Mouse (Mus musculus) MEL (cell line): ENCODE results near the gene Cacna1s. TPM values are rescaled to one million over a fixed set of nuclear protein-coding genes. Genes with fewer than 3 reads are reported as not detected.
A peak's percentile ranks its signal among the peaks of the same experiment; 100 is the strongest.

ENCODE experiments used
- DNase-seq: peaks from one replicate; pipeline ENCODE4 v3.0.0; 2011; ENCODE audit warnings: low read depth, low spot score
- H3K27ac ChIP-seq: 2 replicates; pipeline ENCODE4 v1.5.1; 2012; ENCODE audit warnings: low read depth, mild to moderate bottlenecking, control low read depth, low read length, moderate library complexity; ENCODE audit not compliant: control insufficient read depth
- H3K27me3 ChIP-seq, 2 experiments: fragments of 150-350 bp in 1 of 2; sonication (generic) in 1 of 2; 2 replicates each; pipeline ENCODE4 v1.6.1; 2012; ENCODE audit warnings: low read length in 2 of 2, mild to moderate bottlenecking in 2 of 2, improper control_type of control experiment in 1 of 2, moderate library complexity in 1 of 2; ENCODE audit not compliant: insufficient read depth in 2 of 2, control insufficient read depth in 1 of 2
- H3K36me3 ChIP-seq, 2 experiments: 2 replicates each; pipeline ENCODE4 v1.6.1; 2012 to 2014; ENCODE audit warnings: low read length in 2 of 2, improper control_type of control experiment in 1 of 2, inconsistent platforms in 1 of 2, mild to moderate bottlenecking in 1 of 2; ENCODE audit not compliant: insufficient read depth in 2 of 2, control insufficient read depth in 1 of 2
- H3K4me1 ChIP-seq, 2 experiments: fragments of 150-350 bp in 1 of 2; sonication (generic) in 1 of 2; 2 replicates each; pipeline ENCODE4 v1.6.1; 2012; ENCODE audit warnings: low read length in 2 of 2, improper control_type of control experiment in 1 of 2, mild to moderate bottlenecking in 1 of 2; ENCODE audit not compliant: insufficient read depth in 2 of 2, control insufficient read depth in 1 of 2
- H3K4me3 ChIP-seq, 2 experiments: fragments of 150-350 bp in 1 of 2; sonication (generic) in 1 of 2; 2 replicates each; pipeline ENCODE4 v1.5.1; 2012; ENCODE audit warnings: low read depth in 2 of 2, low read length in 2 of 2, mild to moderate bottlenecking in 2 of 2, moderate library complexity in 2 of 2, control low read depth in 1 of 2, improper control_type of control experiment in 1 of 2; ENCODE audit not compliant: control insufficient read depth in 1 of 2, insufficient read depth in 1 of 2
- H3K79me2 ChIP-seq: 2 replicates; pipeline ENCODE4 v1.6.1; 2012; ENCODE audit warnings: mild to moderate bottlenecking, low read length, moderate library complexity; ENCODE audit not compliant: control insufficient read depth, poor library complexity, insufficient read depth
- H3K9ac ChIP-seq: 2 replicates; pipeline ENCODE4 v1.6.1; 2012; ENCODE audit warnings: low read depth, mild to moderate bottlenecking, control low read depth, low read length, moderate library complexity; ENCODE audit not compliant: control insufficient read depth, poor library complexity, severe bottlenecking
- H3K9me3 ChIP-seq: fragments of 150-350 bp; sonication (generic); replicated peaks from 2 replicates; pipeline ENCODE4 v1.6.1; 2012; ENCODE audit warnings: mild to moderate bottlenecking, low read length, improper control_type of control experiment, moderate library complexity; ENCODE audit not compliant: insufficient read depth
- BHLHE40 ChIP-seq: IDR thresholded peaks from 2 replicates; pipeline ENCODE4 v1.6.1; 2012; ENCODE audit warnings: low read depth, mild to moderate bottlenecking, inconsistent platforms, low read length, improper control_type of control experiment, borderline replicate concordance
- CHD1 ChIP-seq: IDR thresholded peaks from 2 replicates; pipeline ENCODE4 v1.6.1; 2012; ENCODE audit warnings: low read depth, mild to moderate bottlenecking, inconsistent platforms, low read length, improper control_type of control experiment
- CTCF ChIP-seq, 3 experiments: IDR thresholded peaks in 2 of 3; conservative IDR thresholded peaks in 1 of 3; 2 replicates each; pipeline ENCODE4 v1.5.1; 2011 to 2012; ENCODE audit warnings: low read length in 3 of 3, low read depth in 2 of 3, mild to moderate bottlenecking in 2 of 3, improper control_type of control experiment in 1 of 3, inconsistent platforms in 1 of 3, mixed read lengths in 1 of 3, moderate library complexity in 1 of 3; ENCODE audit not compliant: control insufficient read depth in 1 of 3, insufficient read depth in 1 of 3, poor library complexity in 1 of 3, severe bottlenecking in 1 of 3
- E2F4 ChIP-seq: IDR thresholded peaks from 2 replicates; pipeline ENCODE4 v1.6.1; 2011; ENCODE audit warnings: low read depth, low read length, improper control_type of control experiment, borderline replicate concordance
- ELF1 ChIP-seq: IDR thresholded peaks from 2 replicates; pipeline ENCODE4 v1.6.1; 2014; ENCODE audit warnings: low read depth, mild to moderate bottlenecking, inconsistent platforms, low read length, improper control_type of control experiment, moderate library complexity
- EP300 ChIP-seq, 2 experiments: IDR thresholded peaks; 2 replicates each; pipeline ENCODE4 v1.6.1; 2011; ENCODE audit warnings: improper control_type of control experiment in 2 of 2, low read length in 2 of 2, low read depth in 1 of 2, mild to moderate bottlenecking in 1 of 2
- ETS1 ChIP-seq: IDR thresholded peaks from 2 replicates; pipeline ENCODE4 v1.6.1; 2012; ENCODE audit warnings: low read depth, mild to moderate bottlenecking, inconsistent platforms, low read length, improper control_type of control experiment, moderate library complexity
- GABPA ChIP-seq: IDR thresholded peaks from 2 replicates; pipeline ENCODE4 v1.6.1; 2012; ENCODE audit warnings: low read depth, mild to moderate bottlenecking, inconsistent platforms, low read length, improper control_type of control experiment, moderate library complexity
- GATA1 ChIP-seq: IDR thresholded peaks from 2 replicates; pipeline ENCODE4 v1.6.1; 2011; ENCODE audit warnings: low read depth, low read length, improper control_type of control experiment
- HCFC1 ChIP-seq: IDR thresholded peaks from 2 replicates; pipeline ENCODE4 v1.6.1; 2012; ENCODE audit warnings: low read depth, mild to moderate bottlenecking, inconsistent platforms, low read length, improper control_type of control experiment, moderate library complexity
- JUND ChIP-seq: IDR thresholded peaks from 2 replicates; pipeline ENCODE4 v1.6.1; 2011; ENCODE audit warnings: low read depth, mild to moderate bottlenecking, improper control_type of control experiment, low read length
- MAZ ChIP-seq: IDR thresholded peaks from 2 replicates; pipeline ENCODE4 v1.6.1; 2012; ENCODE audit warnings: low read depth, mild to moderate bottlenecking, inconsistent platforms, low read length, improper control_type of control experiment
- MEF2A ChIP-seq: IDR thresholded peaks from 2 replicates; pipeline ENCODE4 v1.6.1; 2014; ENCODE audit warnings: low read depth, mild to moderate bottlenecking, inconsistent platforms, low read length, improper control_type of control experiment; ENCODE audit not compliant: poor library complexity, insufficient replicate concordance, severe bottlenecking; ENCODE audit errors: extremely low read depth
- MXI1 ChIP-seq: IDR thresholded peaks from 2 replicates; pipeline ENCODE4 v1.6.1; 2011; ENCODE audit warnings: mild to moderate bottlenecking, low read depth, low read length, improper control_type of control experiment
- MYC ChIP-seq: IDR thresholded peaks from 2 replicates; pipeline ENCODE4 v1.6.1; 2011; ENCODE audit warnings: low read depth, mild to moderate bottlenecking, low read length, improper control_type of control experiment, moderate library complexity
- NRF1 ChIP-seq: IDR thresholded peaks from 2 replicates; pipeline ENCODE4 v1.6.1; 2014; ENCODE audit warnings: low read depth, mild to moderate bottlenecking, inconsistent platforms, low read length, improper control_type of control experiment, moderate library complexity; ENCODE audit not compliant: poor library complexity, insufficient read depth, severe bottlenecking
- POLR2AphosphoS2 ChIP-seq: IDR thresholded peaks from 2 replicates; pipeline ENCODE4 v1.6.1; 2011; ENCODE audit warnings: low read length, improper control_type of control experiment
- RAD21 ChIP-seq: IDR thresholded peaks from 2 replicates; pipeline ENCODE4 v1.6.1; 2011; ENCODE audit warnings: mild to moderate bottlenecking, low read depth, low read length, improper control_type of control experiment
- SIN3A ChIP-seq: IDR thresholded peaks from 2 replicates; pipeline ENCODE4 v1.6.1; 2012; ENCODE audit warnings: low read length, improper control_type of control experiment, inconsistent platforms
- TAL1 ChIP-seq: IDR thresholded peaks from 2 replicates; pipeline ENCODE4 v1.6.1; 2012; ENCODE audit warnings: mild to moderate bottlenecking, inconsistent platforms, low read length, moderate library complexity, mixed read lengths
- TCF12 ChIP-seq: IDR thresholded peaks from 2 replicates; pipeline ENCODE4 v1.6.1; 2014; ENCODE audit warnings: low read depth, mild to moderate bottlenecking, inconsistent platforms, low read length, improper control_type of control experiment, moderate library complexity
- USF1 ChIP-seq: IDR thresholded peaks from 2 replicates; pipeline ENCODE4 v1.6.1; 2014; ENCODE audit warnings: low read depth, mild to moderate bottlenecking, inconsistent platforms, low read length, improper control_type of control experiment, moderate library complexity
- USF2 ChIP-seq, 2 experiments: IDR thresholded peaks; 2 replicates each; pipeline ENCODE4 v1.6.1; 2011 to 2012; ENCODE audit warnings: improper control_type of control experiment in 2 of 2, low read length in 2 of 2, borderline replicate concordance in 1 of 2, inconsistent platforms in 1 of 2, low read depth in 1 of 2, mild to moderate bottlenecking in 1 of 2; ENCODE audit not compliant: insufficient read depth in 1 of 2
- ZC3H11A ChIP-seq: IDR thresholded peaks from 2 replicates; pipeline ENCODE4 v1.6.1; 2012; ENCODE audit warnings: low read depth, mild to moderate bottlenecking, inconsistent platforms, low read length, improper control_type of control experiment
- ZKSCAN1 ChIP-seq: IDR thresholded peaks from 2 replicates; pipeline ENCODE4 v1.6.1; 2012; ENCODE audit warnings: low read depth, mild to moderate bottlenecking, inconsistent platforms, low read length, improper control_type of control experiment, moderate library complexity
- polyA plus RNA-seq, 2 experiments: library from polyadenylated mRNA; stranded (reverse) in 1 of 2; unstranded in 1 of 2; fragments of >175 nt in 1 of 2; fragments of >200 nt in 1 of 2; gene quantifications; 2 replicates each; pipeline versions ENCODE4 v1.2.1 to v1.2.4; 2012; ENCODE audit warnings: low replicate concordance in 2 of 2, low read depth in 1 of 2; ENCODE audit not compliant: insufficient read length in 2 of 2, insufficient read depth in 1 of 2, missing spikeins in 1 of 2
- total RNA-seq: library from RNA; depleted of rRNA; stranded (reverse); fragments of 300-350 nt; gene quantifications from 2 replicates; pipeline ENCODE4 v1.2.3, GENCODE M21; 2012

Gene Cacna1s
- total and polyA plus RNA-seq, 3 experiments = not detected

DNA sequence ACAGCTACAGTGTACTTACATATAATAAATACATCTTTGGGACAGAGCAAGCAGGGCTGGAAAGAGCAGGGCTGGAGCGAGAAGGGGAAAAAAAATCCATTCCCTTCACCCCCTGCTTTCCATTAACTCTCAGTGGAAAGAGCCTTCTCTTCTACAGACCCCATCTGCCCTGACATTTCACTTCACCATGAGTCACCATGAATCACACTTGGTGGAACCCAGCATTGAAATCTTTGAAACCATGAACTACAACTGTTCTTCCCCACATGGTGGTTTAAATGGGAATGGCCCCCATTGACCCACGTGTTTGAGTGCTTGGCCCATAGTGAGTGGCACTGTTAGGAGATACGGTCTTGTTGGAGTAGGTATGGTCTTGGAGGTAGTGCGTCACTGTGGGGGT lies 42.3 kb upstream of the Cacna1s start (continued):
- TF ChIP-seq USF2 (IDR thresholded peaks at IDR 0.05; ENCODE audit: borderline replicate concordance in 1 of 2, insufficient read depth in 1 of 2, low read depth in 1 of 2, low read length in 2 of 2) = no peak
- TF ChIP-seq CTCF (IDR thresholded peaks at IDR 0.05 in 2 of 3, conservative IDR thresholded peaks at IDR 0.05 in 1 of 3; ENCODE audit: control insufficient read depth in 1 of 3, insufficient read depth in 1 of 3, low read depth in 2 of 3, low read length in 3 of 3, poor library complexity in 1 of 3, severe bottlenecking in 1 of 3) = no peak
- TF ChIP-seq EP300 (IDR thresholded peaks at IDR 0.05; ENCODE audit: low read depth in 1 of 2, low read length in 2 of 2) = no peak
- TF ChIP-seq JUND = no peak

- peak; percentile 46 for DNase-seq
- Histone ChIP-seq H3K36me3 (peaks cover 0 to 37% of the 10 kb centered on the region in 2 experiments; a peak in 2 of 4 replicates), H3K27me3 (no peaks in the 10 kb centered on the region), H3K27ac (peak overlapping the region; percentile 80), H3K79me2 (peaks cover 5% of the 10 kb centered on the region; the same call in 1 of the 2 replicates), H3K4me1 (peaks cover 20 to 44% of the 10 kb centered on the region in 2 experiments), H3K4me3 (no peak overlapping the region), H3K9me3 (no peaks in the 10 kb centered on the region), H3K9ac (no peak overlapping the region)
- peak; percentile 53; the same call in 1 of the 2 replicates for TF ChIP-seq MXI1
- TF ChIP-seq ELF1 = no peak
- TF ChIP-seq EP300 (IDR thresholded peaks at IDR 0.05; ENCODE audit: low read depth in 1 of 2, low read length in 2 of 2) = peak; percentile 47 to 50; a peak in 2 of 4 replicates
- TF ChIP-seq ETS1 = peak; percentile 44; the same call in 1 of the 2 replicates
- TF ChIP-seq GATA1 = peak; percentile 49
- peak; percentile 53 for TF ChIP-seq TCF12
- TF ChIP-seq TAL1 = no peak
These were observed 39.0 kb upstream of the Cacna1s start for GRCm38 (mm10) chr1:136013513-136013912.

DNA sequence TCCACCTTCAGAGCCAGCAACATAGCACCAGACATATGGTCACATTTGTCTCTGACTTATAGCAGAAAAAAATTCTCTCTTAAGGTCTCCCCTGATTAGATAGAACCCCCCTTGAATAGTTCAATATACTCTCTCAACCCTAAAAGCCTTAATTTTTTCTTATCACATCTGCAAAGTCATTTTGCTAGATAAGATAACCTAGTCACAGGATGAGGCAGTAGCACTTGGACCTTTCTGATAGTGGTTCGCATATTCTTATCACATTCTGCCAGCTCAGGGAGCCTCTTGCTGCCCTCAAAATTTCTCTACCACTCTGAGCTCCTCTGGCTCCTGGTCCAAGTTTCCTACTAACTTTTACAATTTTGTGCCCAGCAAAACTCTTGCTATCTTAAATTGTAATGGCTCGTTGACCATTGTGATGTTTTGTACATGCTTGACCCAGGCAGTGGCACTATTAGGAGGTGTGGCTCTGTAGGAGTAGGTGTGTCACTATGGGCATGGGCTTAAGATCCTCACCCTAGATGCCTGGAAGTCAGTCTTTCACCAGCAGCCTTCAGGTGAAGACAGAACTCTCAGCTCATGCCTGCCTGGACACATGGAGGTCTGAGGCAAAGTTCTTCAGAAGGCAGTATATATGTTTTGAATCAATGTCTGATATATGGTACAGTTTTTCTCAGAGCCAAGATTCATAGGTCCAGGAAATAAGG lies 37.6 kb upstream of the Cacna1s start:
- Histone ChIP-seq H3K9me3 (no peaks in the 10 kb centered on the region), H3K4me1 (peaks cover 20 to 41% of the 10 kb centered on the region in 2 experiments), H3K27ac (peak overlapping the region; percentile 80), H3K27me3 (no peaks in the 10 kb centered on the region), H3K79me2 (peaks cover 5% of the 10 kb centered on the region; the same call in 1 of the 2 replicates), H3K9ac (no peak overlapping the region), H3K36me3 (peaks cover under 1 to 37% of the 10 kb centered on the region in 2 experiments; a peak in 3 of 4 replicates), H3K4me3 (no peak overlapping the region)
- DNase-seq = peak; percentile 54
- TF ChIP-seq ETS1 (peak; percentile 84), CHD1 (no peak), MEF2A (no peak), GATA1 (peak; percentile 99), GABPA (no peak), USF2 (IDR thresholded peaks at IDR 0.05; ENCODE audit: borderline replicate concordance in 1 of 2, insufficient read depth in 1 of 2, low read depth in 1 of 2, low read length in 2 of 2) (no peak), RAD21 (no peak), MYC (0 out of 2 replicates have a peak, but pooled peaks have one; percentile 44), BHLHE40 (peak; percentile 77), ZC3H11A (no peak), ELF1 (no peak), NRF1 (no peak), MXI1 (0 out of 2 replicates have a peak, but pooled peaks have one; percentile 33), USF1 (no peak), MAZ (0 out of 2 replicates have a peak, but pooled peaks have one; percentile 36), E2F4 (no peak), HCFC1 (0 out of 2 replicates have a peak, but pooled peaks have one; percentile 21), SIN3A (peak; percentile 66), TCF12 (peak; percentile 98), POLR2AphosphoS2 (no peak), ZKSCAN1 (no peak)
